Mouse (Mus musculus) liver, adult 2 months (tissue): Measurements from ENCODE around the gene Gmppb. TPM values are rescaled to one million over a fixed set of nuclear protein-coding genes. Genes with fewer than 3 reads are reported as not detected.

Source experiments
- DNase-seq: peaks from one replicate; pipeline ENCODE4 v3.0.0-alpha.2; 2011; ENCODE audit warnings: low read depth, low spot score; ENCODE audit errors: extremely low read depth
- H3K27ac ChIP-seq: fragments of 200-500 bp; replicated peaks from 2 replicates; pipeline ENCODE4 v1.5.1; 2012; ENCODE audit warnings: low read depth, mild to moderate bottlenecking, control low read depth, inconsistent platforms, low read length; ENCODE audit not compliant: insufficient read depth
- H3K27me3 ChIP-seq: fragments of 200-500 bp; 2 replicates; pipeline ENCODE4 v1.6.1; 2012; ENCODE audit warnings: mild to moderate bottlenecking, moderate library complexity, low read length, inconsistent platforms; ENCODE audit not compliant: control insufficient read depth, insufficient read depth
- H3K36me3 ChIP-seq: fragments of 200-500 bp; 2 replicates; pipeline ENCODE4 v1.6.1; 2012; ENCODE audit warnings: low read length, inconsistent platforms; ENCODE audit not compliant: control insufficient read depth, insufficient read depth
- H3K4me1 ChIP-seq: fragments of 200-500 bp; 2 replicates; pipeline ENCODE4 v1.6.1; 2011; ENCODE audit warnings: low read length; ENCODE audit not compliant: control insufficient read depth, insufficient read depth
- H3K4me3 ChIP-seq: fragments of 200-500 bp; 2 replicates; pipeline ENCODE4 v1.5.1; 2011; ENCODE audit warnings: low read depth, mild to moderate bottlenecking, control low read depth, low read length, moderate library complexity; ENCODE audit not compliant: insufficient read depth
- H3K79me2 ChIP-seq: fragments of 200-500 bp; 2 replicates; pipeline ENCODE4 v1.6.1; 2012; ENCODE audit warnings: inconsistent platforms, mild to moderate bottlenecking, low read length, moderate library complexity; ENCODE audit not compliant: control insufficient read depth, insufficient read depth
- H3K9ac ChIP-seq: fragments of 200-500 bp; 2 replicates; pipeline ENCODE4 v1.6.1; 2012; ENCODE audit warnings: low read depth, mild to moderate bottlenecking, control low read depth, inconsistent platforms, low read length
- CTCF ChIP-seq: fragments of 200-500 bp; IDR thresholded peaks from 2 replicates; pipeline ENCODE4 v1.5.1; 2011; ENCODE audit warnings: low read depth, low read length, control low read depth
- POLR2A ChIP-seq: fragments of 200-500 bp; IDR thresholded peaks from 2 replicates; pipeline ENCODE4 v1.6.1; 2011; ENCODE audit warnings: low read length, control low read depth; ENCODE audit not compliant: insufficient read depth; ENCODE audit errors: extremely low read depth
- WGBS: fragments of 180-500 bp; shearing (Covaris S2); methylation state at CpG from one replicate; pipeline ENCODE4 v1.1.7; 2018; 5-methylcytosine and 5-hydroxymethylcytosine counted together
- polyA plus RNA-seq: library from polyadenylated mRNA; depleted of rRNA; stranded (reverse); fragments of >200 nt; gene quantifications from 2 replicates; pipeline ENCODE4 v1.2.3, GENCODE M21; 2012
- total RNA-seq: library from RNA; depleted of rRNA; stranded (reverse); fragments of >200 nt; gene quantifications from 2 replicates; pipeline ENCODE4 v1.2.3, GENCODE M21; 2014

Gmppb gene
- total and polyA plus RNA-seq, 2 experiments, result 21.4 to 54.7 TPM

- Histone ChIP-seq H3K27ac (no peak overlapping the region), H3K4me1 (no peaks in the 10 kb centered on the region), H3K4me3 (no peak overlapping the region), H3K27me3 (no peaks in the 10 kb centered on the region), H3K9ac (no peak overlapping the region), H3K79me2 (no peaks in the 10 kb centered on the region), H3K36me3 (peaks cover 20% of the 10 kb centered on the region; the same call in 1 of the 2 replicates)
- no peak for DNase-seq
- 64% methylated on average over 5 of the region's 5 CpGs for WGBS
- TF ChIP-seq POLR2A (no peak), CTCF (peak; percentile 75)
Measured at GRCm38 (mm10) chr9:108065491-108066011, 16.5 kb downstream of the Gmppb start.

- Histone ChIP-seq H3K9ac (no peak overlapping the region), H3K4me3 (no peak overlapping the region), H3K27me3 (no peaks in the 10 kb centered on the region), H3K36me3 (peaks cover 24% of the 10 kb centered on the region; the same call in 1 of the 2 replicates), H3K4me1 (peaks cover 5% of the 10 kb centered on the region), H3K79me2 (no peaks in the 10 kb centered on the region), H3K27ac (no peak overlapping the region)
- WGBS, result 97% methylated on average over 7 of the region's 7 CpGs
- no peak for DNase-seq
- TF ChIP-seq CTCF, result no peak
- TF ChIP-seq POLR2A, result no peak
Measured at GRCm38 (mm10) chr9:108067199-108067598, 18.2 kb downstream of the Gmppb start.

- Histone ChIP-seq H3K4me3 (no peak overlapping the region), H3K79me2 (no peaks in the 10 kb centered on the region), H3K27ac (no peak overlapping the region), H3K9ac (no peak overlapping the region), H3K4me1 (peaks cover 11% of the 10 kb centered on the region), H3K27me3 (no peaks in the 10 kb centered on the region), H3K36me3 (peaks cover 20% of the 10 kb centered on the region; the same call in 1 of the 2 replicates)
- TF ChIP-seq CTCF (peak; percentile 70), POLR2A (no peak)
- WGBS, result 31% methylated on average over 8 of the region's 8 CpGs
- peak; percentile 75 for DNase-seq
Measured at GRCm38 (mm10) chr9:108067900-108068299, 18.9 kb downstream of the Gmppb start.

DNA sequence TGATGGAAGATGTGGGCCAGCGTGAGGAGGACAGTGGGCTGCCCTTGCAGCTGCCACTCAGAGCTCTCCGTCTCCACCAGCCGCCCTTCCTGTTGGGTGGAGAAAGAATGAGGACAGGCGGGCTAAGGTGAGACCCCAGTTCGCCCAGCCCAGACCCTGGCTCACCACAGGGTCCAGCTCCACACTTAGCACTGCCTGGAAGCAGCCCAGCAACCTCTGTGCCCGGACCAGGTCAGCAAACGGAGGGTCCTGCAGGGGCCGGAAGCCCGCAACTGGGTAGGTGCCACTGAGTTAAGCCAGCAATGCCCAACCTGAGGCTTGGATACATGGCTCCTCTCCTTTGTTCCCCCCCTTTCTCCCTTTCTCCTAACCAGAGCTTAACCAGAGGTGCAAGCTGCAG, 20.0 kb downstream of the Gmppb start:
- Histone ChIP-seq H3K36me3 (peaks cover 17% of the 10 kb centered on the region; the same call in 1 of the 2 replicates), H3K79me2 (no peaks in the 10 kb centered on the region), H3K4me3 (no peak overlapping the region), H3K9ac (no peak overlapping the region), H3K4me1 (peaks cover 17% of the 10 kb centered on the region), H3K27me3 (no peaks in the 10 kb centered on the region), H3K27ac (no peak overlapping the region)
- no peak for TF ChIP-seq CTCF
- 95% methylated on average over 9 of the region's 9 CpGs for WGBS
- no peak for DNase-seq

- H3K27ac ChIP-seq, result no peak overlapping the region
- H3K9ac ChIP-seq, result no peak overlapping the region
- H3K4me1 ChIP-seq, result peaks cover 17% of the 10 kb centered on the region
- no peaks in the 10 kb centered on the region for H3K79me2 ChIP-seq
- 86% methylated on average over 7 of the region's 7 CpGs for WGBS
- no peak overlapping the region for H3K4me3 ChIP-seq
- no peaks in the 10 kb centered on the region for H3K27me3 ChIP-seq
- TF ChIP-seq CTCF (no peak), POLR2A (no peak)
- DNase-seq, result no peak
- peaks cover 17% of the 10 kb centered on the region; the same call in 1 of the 2 replicates for H3K36me3 ChIP-seq
Measured at GRCm38 (mm10) chr9:108069529-108069928, 20.5 kb downstream of the Gmppb start.

DNA sequence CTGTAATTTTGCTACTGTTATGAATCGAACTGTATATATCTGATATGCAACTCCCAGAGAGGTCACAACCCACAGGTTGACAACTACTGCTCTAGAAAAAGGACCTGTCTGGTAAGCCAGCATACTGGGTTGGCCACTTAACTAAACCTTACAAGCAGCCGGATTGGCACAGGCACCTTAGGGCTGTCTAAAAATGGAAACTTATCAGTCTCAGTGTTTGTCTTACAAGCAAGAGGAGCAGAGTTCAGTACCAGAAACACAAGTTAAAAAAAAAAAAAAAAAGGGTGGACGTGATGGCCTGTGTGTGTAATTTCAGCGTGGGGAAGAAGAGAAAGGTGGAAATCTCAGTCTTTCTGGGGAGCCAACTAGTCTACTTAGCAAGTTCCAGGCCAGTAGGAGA, 22.8 kb downstream of the Gmppb start:
- no peaks in the 10 kb centered on the region for H3K27me3 ChIP-seq
- no peak overlapping the region; the same call in 1 of the 2 replicates for H3K9ac ChIP-seq
- 31% methylated on average over 4 of the region's 4 CpGs for whole genome bisulfite sequencing
- peak; percentile 91 for DNase-seq
- peak overlapping the region; percentile 73 for H3K27ac ChIP-seq
- no peaks in the 10 kb centered on the region for H3K79me2 ChIP-seq
- peaks cover 10% of the 10 kb centered on the region; the same call in 1 of the 2 replicates for H3K36me3 ChIP-seq
- peaks cover 17% of the 10 kb centered on the region for H3K4me1 ChIP-seq
- no peak for TF ChIP-seq POLR2A
- TF ChIP-seq CTCF, result no peak
- H3K4me3 ChIP-seq, result no peak overlapping the region
